Mouse (Mus musculus) intestine, postnatal 0 days (tissue): ENCODE results near the gene Pdk4. TPM values are rescaled to one million over a fixed set of nuclear protein-coding genes. Genes with fewer than 3 reads are reported as not detected.

Source experiments
- ATAC-seq: fragments of 200-750 bp; cut with Nextera tagmentation; 2 replicates; pipeline ENCODE4 v1.8.0; 2017; ENCODE audit warnings: mild to moderate bottlenecking, moderate TSS enrichment, moderate library complexity
- H3K27ac ChIP-seq: fragments of 300-500 bp; sonication (generic); 2 replicates; pipeline ENCODE4 v1.5.1; 2014; ENCODE audit warnings: mild to moderate bottlenecking, low read depth, low read length, moderate library complexity
- H3K27me3 ChIP-seq: fragments of 300-500 bp; sonication (generic); replicated peaks from 2 replicates; pipeline ENCODE4 v1.6.1; 2014; ENCODE audit warnings: low read length, mixed read lengths; ENCODE audit not compliant: control insufficient read depth, insufficient read depth
- H3K36me3 ChIP-seq: fragments of 300-500 bp; sonication (generic); 2 replicates; pipeline ENCODE4 v1.6.1; 2014; ENCODE audit warnings: mild to moderate bottlenecking, moderate library complexity; ENCODE audit not compliant: control insufficient read depth, insufficient read depth
- H3K4me1 ChIP-seq: fragments of 300-500 bp; sonication (generic); replicated peaks from 2 replicates; pipeline ENCODE4 v1.6.1; 2014; ENCODE audit warnings: antibody characterized with exemption, low read length, mixed read lengths; ENCODE audit not compliant: control insufficient read depth, insufficient read depth
- H3K4me2 ChIP-seq: fragments of 300-500 bp; sonication (generic); replicated peaks from 2 replicates; pipeline ENCODE4 v1.6.1; 2014; ENCODE audit warnings: low read depth, mild to moderate bottlenecking, moderate library complexity
- H3K4me3 ChIP-seq: fragments of 300-500 bp; sonication (generic); 2 replicates; pipeline ENCODE4 v1.5.1; 2014; ENCODE audit warnings: low read depth, low read length
- H3K9ac ChIP-seq: fragments of 300-500 bp; sonication (generic); 2 replicates; pipeline ENCODE4 v1.6.1; 2014; ENCODE audit warnings: mild to moderate bottlenecking, low read depth, low read length
- H3K9me3 ChIP-seq: fragments of 300-500 bp; sonication (generic); 2 replicates; pipeline ENCODE4 v1.6.1; 2016; ENCODE audit warnings: mixed run types; ENCODE audit not compliant: control insufficient read depth
- CTCF ChIP-seq: sonication (generic); IDR thresholded peaks from 2 replicates; pipeline ENCODE4 v1.5.1; 2016; ENCODE audit warnings: low read depth, mild to moderate bottlenecking, control low read depth, antibody characterized with exemption, moderate library complexity
- WGBS: fragments of 180-500 bp; shearing (Covaris S2); extraction: QIAGEN DNeasy Blood & Tissue Kit; methylation state at CpG from one replicate; pipeline ENCODE4 v1.1.7; 2014; 5-methylcytosine and 5-hydroxymethylcytosine counted together
- polyA plus RNA-seq: library from polyadenylated mRNA; unstranded; fragments of >200 nt; fragmentation: Nextera tagmentation; extraction: Ambion mirVana; gene quantifications from 2 replicates; pipeline ENCODE4 v1.2.1, GENCODE M21; 2015

Pdk4 gene
- polyA plus RNA-seq, 1 experiment from 2014 or later: 23.4 TPM

DNA sequence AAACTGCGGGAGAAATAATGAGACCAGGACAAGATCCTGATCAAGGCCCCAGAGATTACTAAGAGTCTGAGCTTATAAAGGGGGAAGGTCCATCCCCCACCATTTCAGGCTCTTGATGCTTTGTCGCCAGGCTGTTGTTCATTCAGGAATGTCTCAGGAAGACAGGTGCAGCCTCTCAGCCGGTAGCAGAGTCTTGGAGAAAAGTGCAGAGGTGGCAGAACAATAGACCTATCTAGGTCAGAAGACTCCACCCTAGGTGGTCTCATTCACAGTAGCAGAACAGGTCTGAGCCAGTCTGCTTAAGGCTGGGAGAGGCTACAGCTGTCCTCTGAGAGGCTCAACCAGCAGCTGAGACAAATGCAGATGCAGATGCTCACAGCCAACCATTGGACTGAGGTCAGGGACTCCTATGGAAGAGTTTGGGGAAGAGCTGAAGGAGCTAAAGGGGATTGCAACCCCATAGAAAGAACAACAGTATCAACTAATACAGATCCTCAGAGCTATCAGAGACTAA lies 13.8 kb downstream of the Pdk4 start:
- 65% methylated on average over 3 of the region's 3 CpGs for WGBS
- Histone ChIP-seq H3K9me3 (no peaks in the 10 kb centered on the region), H3K9ac (no peak overlapping the region), H3K27ac (no peak overlapping the region), H3K36me3 (peaks cover 29% of the 10 kb centered on the region), H3K4me2 (no peak overlapping the region), H3K4me1 (no peaks in the 10 kb centered on the region), H3K4me3 (no peak overlapping the region), H3K27me3 (no peaks in the 10 kb centered on the region)
- no peak for TF ChIP-seq CTCF
- ATAC-seq: no peak

DNA sequence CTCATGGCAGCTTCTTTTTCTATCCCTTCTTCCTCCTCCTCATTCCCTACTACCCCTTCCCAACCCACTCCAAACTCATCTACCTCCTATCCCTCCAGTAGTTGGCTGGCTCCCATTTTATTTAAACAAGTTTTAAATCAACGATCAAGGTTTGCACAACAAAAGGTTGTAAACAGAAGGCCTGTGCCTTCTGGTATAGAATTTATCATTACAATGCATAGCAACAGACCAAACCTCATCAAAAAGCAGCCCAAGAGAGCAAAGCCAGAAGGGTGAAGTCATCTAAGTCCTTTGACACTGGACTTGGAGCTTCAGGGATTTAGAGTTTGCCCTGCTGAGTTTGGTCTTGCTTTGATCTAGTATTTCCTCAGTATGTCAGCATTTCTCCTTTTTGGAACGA lies 15.0 kb downstream of the Pdk4 start:
- TF ChIP-seq CTCF: no peak
- no peaks in the 10 kb centered on the region for H3K27me3 ChIP-seq
- no peak overlapping the region for H3K27ac ChIP-seq
- no peak overlapping the region for H3K9ac ChIP-seq
- 82% methylated on average over 2 of the region's 2 CpGs for WGBS
- H3K36me3 ChIP-seq: peaks cover 16% of the 10 kb centered on the region
- H3K4me2 ChIP-seq: no peak overlapping the region
- no peak for ATAC-seq
- no peaks in the 10 kb centered on the region for H3K4me1 ChIP-seq
- H3K4me3 ChIP-seq: no peak overlapping the region
- no peaks in the 10 kb centered on the region for H3K9me3 ChIP-seq

DNA sequence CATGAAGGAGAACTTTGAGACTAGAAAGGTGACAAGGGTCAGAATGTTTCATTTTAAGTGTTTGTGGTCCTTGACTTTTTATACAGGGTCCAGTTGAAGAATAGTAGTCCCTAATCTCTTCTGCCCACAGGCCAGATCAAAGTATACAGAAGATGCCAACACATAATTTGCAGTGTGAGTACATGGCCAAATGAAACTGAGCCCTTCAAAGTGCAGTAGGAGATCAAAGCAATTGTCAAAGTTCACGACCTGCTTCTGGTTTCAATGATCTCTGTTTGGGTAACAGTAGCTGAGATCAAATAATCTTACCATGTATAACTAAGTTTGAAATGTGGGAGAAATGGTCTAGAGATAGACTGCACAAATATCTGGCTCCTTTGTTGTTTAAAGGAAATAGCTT lies 22.1 kb downstream of the Pdk4 start:
- no peak for ATAC-seq
- H3K4me2 ChIP-seq: no peak overlapping the region
- H3K4me1 ChIP-seq: no peaks in the 10 kb centered on the region
- WGBS: 62% methylated on average over 1 of the region's 1 CpGs
- H3K36me3 ChIP-seq: no peaks in the 10 kb centered on the region
- H3K27ac ChIP-seq: no peak overlapping the region
- no peaks in the 10 kb centered on the region for H3K27me3 ChIP-seq
- no peak for TF ChIP-seq CTCF
- no peaks in the 10 kb centered on the region for H3K9me3 ChIP-seq
- no peak overlapping the region for H3K4me3 ChIP-seq
- no peak overlapping the region for H3K9ac ChIP-seq

DNA sequence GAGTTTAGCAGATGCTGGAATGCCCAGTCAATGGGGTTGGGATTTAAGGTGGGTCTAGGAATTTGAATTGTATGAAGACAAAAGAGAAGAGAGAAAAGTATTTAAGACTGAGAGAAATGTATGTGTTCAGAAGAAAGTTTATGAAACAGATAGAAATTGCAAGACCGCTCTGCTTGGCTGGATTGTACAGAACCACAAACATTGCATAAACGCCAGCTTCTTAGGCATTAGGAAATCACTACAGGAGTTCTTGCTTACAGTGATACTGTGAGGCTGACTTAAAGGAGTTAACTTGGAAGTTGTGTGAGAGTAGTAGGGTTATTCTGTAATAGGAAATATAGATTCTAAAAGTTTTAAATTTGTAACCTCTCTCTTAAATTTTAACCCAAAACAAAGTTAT lies 23.4 kb downstream of the Pdk4 start:
- Histone ChIP-seq H3K27me3 (no peaks in the 10 kb centered on the region), H3K9ac (no peak overlapping the region), H3K36me3 (no peaks in the 10 kb centered on the region), H3K27ac (no peak overlapping the region), H3K4me1 (no peaks in the 10 kb centered on the region), H3K4me2 (no peak overlapping the region), H3K4me3 (no peak overlapping the region), H3K9me3 (no peaks in the 10 kb centered on the region)
- TF ChIP-seq CTCF: no peak
- 91% methylated on average over 2 of the region's 2 CpGs for WGBS
- ATAC-seq: no peak

DNA sequence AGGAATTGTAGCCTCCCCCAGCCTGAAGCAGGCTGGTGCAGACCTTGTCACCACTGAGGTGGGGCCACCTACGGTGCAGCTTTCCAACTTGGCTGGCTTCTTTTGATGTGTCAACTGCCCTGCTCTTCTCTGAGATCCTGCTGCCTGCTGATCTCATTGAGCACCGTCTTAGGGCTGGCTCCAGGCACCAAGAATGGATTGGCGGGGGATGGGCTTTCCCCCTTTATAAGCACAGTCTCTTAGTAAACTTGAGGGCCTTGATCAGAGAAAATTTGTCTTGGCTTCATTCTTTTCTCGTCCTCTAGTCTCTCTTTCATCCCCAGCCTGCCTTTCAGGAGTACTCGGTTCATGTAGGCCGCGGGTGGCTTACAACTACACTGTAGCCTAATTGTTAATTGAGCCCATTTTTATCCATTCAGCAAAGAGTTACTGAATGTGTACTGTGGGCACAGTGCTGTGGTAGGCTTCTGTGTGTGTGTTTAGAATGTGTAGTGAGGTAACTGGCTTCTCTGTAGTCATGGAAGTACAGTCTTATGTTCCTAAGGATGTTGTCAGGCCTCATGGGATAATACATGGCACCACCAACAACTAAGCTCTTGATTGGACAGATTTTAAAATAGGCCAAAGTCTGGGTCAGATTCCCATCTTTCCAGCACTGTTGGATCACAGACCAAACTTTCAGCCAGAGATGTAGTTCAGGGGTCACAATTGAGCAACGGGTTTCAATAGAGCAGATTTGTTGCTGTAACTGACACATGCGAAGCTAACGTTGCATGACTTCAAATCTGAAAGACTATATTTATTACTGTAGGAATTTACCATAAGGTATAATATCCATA lies 25.4 kb downstream of the Pdk4 start:
- no peaks in the 10 kb centered on the region for H3K9me3 ChIP-seq
- WGBS: 85% methylated on average over 10 of the region's 10 CpGs

DNA sequence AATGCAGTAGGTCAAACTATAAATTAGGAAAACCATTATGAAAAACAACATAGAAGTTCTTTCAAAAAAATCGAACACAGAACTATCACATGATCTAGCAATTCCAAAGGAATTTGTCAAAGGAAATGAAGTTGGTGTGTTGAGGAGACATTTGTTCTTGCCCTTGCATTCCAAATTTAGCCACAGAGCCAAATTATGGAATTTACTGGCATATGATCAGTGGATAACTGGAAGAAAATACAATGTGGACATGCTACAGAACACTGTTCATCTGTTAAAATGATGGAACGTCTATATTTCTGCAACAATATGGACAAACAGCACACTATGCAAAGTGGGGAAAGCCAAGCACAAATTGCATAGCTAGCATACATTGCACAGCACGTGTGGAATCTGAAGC lies 40.3 kb downstream of the Pdk4 start:
- H3K27me3 ChIP-seq: no peaks in the 10 kb centered on the region
- H3K36me3 ChIP-seq: no peaks in the 10 kb centered on the region
- 76% methylated on average over 3 of the region's 3 CpGs for WGBS
- H3K27ac ChIP-seq: no peak overlapping the region
- no peak for TF ChIP-seq CTCF
- no peaks in the 10 kb centered on the region for H3K4me1 ChIP-seq
- no peak overlapping the region for H3K9ac ChIP-seq
- H3K4me3 ChIP-seq: no peak overlapping the region
- no peak overlapping the region for H3K4me2 ChIP-seq
- no peaks in the 10 kb centered on the region for H3K9me3 ChIP-seq
- ATAC-seq: no peak

More for the DNA sequence above, 25.4 kb downstream of the Pdk4 start:
- no peak overlapping the region for H3K27ac ChIP-seq
- no peak for TF ChIP-seq CTCF
- no peak overlapping the region for H3K4me2 ChIP-seq
- no peaks in the 10 kb centered on the region for H3K4me1 ChIP-seq
- no peaks in the 10 kb centered on the region for H3K27me3 ChIP-seq
- ATAC-seq: no peak
- no peaks in the 10 kb centered on the region for H3K36me3 ChIP-seq
- no peak overlapping the region for H3K9ac ChIP-seq
- no peak overlapping the region for H3K4me3 ChIP-seq
